Mouse (Mus musculus): ENCODE measurements around the gene Cfap69. TPM values are rescaled to one million over a fixed set of nuclear protein-coding genes. Genes with fewer than 3 reads are reported as not detected.
A peak's percentile ranks its signal among the peaks of the same experiment; 100 is the strongest.

The Cfap69 gene
- 8.3 and 10.8 TPM in 2 replicates for polyA plus RNA-seq (2015; fragmentation: Nextera tagmentation; extraction: Ambion mirVana)

GRCm38 (mm10) chr5:5663655-5664370, at the start of gene Cfap69:
Cfap69 (minus strand) TSS chr5:5664239.
- Histone ChIP-seq H3K9me3 (ENCODE audit: control insufficient read depth, low read length) (no peaks in the 10 kb centered on the region), H3K4me1 (ENCODE audit: control insufficient read depth, insufficient read depth, low read depth, low read length) (peaks cover 8% of the 10 kb centered on the region), H3K4me2 (ENCODE audit: low read length) (peak within 1 kb of the TSS; percentile 80), H3K36me3 (ENCODE audit: control insufficient read depth, insufficient read depth, low read length) (no peaks in the 10 kb centered on the region), H3K4me3 (ENCODE audit: low read length) (peak within 1 kb of the TSS; percentile 84), H3K27me3 (replicated peaks; ENCODE audit: control insufficient read depth, insufficient read depth, low read length) (no peaks in the 10 kb centered on the region), H3K27ac (ENCODE audit: low read depth, low read length) (peak within 1 kb of the TSS; percentile 73), H3K9ac (ENCODE audit: low read depth, low read length) (peak within 1 kb of the TSS; percentile 80)
- peak; percentile 99 for ATAC-seq
- 0% methylated on average over 46 of the region's 48 CpGs for WGBS

DNA sequence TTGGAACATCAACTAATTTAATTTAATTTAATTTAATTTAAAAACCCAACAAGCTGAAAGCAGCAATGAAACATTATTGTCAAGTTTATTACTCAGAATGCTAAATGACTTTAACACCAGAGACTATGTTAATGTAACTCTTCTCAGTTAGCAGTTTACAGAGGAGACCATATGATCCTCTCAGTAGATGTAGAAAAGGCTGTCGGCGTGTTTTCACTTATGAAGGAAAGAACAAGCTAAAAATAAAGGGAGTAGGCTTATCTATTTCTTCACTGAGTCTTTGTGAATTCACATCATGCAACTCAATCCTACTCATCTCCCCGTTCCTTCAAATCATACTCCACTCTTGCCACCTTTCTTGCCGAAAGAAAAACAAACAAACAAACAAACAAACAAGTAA, 47.0 kb upstream of the Cfap69 start:
- H3K27me3 ChIP-seq (replicated peaks; ENCODE audit: control insufficient read depth, insufficient read depth, low read length) = no peaks in the 10 kb centered on the region
- H3K4me2 ChIP-seq (ENCODE audit: low read length) = no peak overlapping the region
- no peak overlapping the region for H3K9ac ChIP-seq (ENCODE audit: low read depth, low read length)
- H3K4me1 ChIP-seq (ENCODE audit: control insufficient read depth, insufficient read depth, low read depth, low read length) = no peaks in the 10 kb centered on the region
- H3K9me3 ChIP-seq (ENCODE audit: control insufficient read depth, low read length) = no peaks in the 10 kb centered on the region
- no peak overlapping the region for H3K27ac ChIP-seq (ENCODE audit: low read depth, low read length)
- H3K4me3 ChIP-seq (ENCODE audit: low read length) = no peak overlapping the region
- no peak for ATAC-seq
- no peaks in the 10 kb centered on the region for H3K36me3 ChIP-seq (ENCODE audit: control insufficient read depth, insufficient read depth, low read length)
- 91% methylated on average over 4 of the region's 4 CpGs for WGBS

GRCm38 (mm10) chr5:5707341-5708278, 43.6 kb upstream of the Cfap69 start:
- Histone ChIP-seq H3K27ac (ENCODE audit: low read depth, low read length) (no peak overlapping the region), H3K4me3 (ENCODE audit: low read length) (no peak overlapping the region), H3K4me1 (ENCODE audit: control insufficient read depth, insufficient read depth, low read depth, low read length) (no peaks in the 10 kb centered on the region), H3K36me3 (ENCODE audit: control insufficient read depth, insufficient read depth, low read length) (no peaks in the 10 kb centered on the region), H3K4me2 (ENCODE audit: low read length) (no peak overlapping the region), H3K27me3 (replicated peaks; ENCODE audit: control insufficient read depth, insufficient read depth, low read length) (no peaks in the 10 kb centered on the region), H3K9ac (ENCODE audit: low read depth, low read length) (no peak overlapping the region), H3K9me3 (ENCODE audit: control insufficient read depth, low read length) (no peaks in the 10 kb centered on the region)
- ATAC-seq = no peak
- WGBS = 66% methylated on average over 13 of the region's 13 CpGs

DNA sequence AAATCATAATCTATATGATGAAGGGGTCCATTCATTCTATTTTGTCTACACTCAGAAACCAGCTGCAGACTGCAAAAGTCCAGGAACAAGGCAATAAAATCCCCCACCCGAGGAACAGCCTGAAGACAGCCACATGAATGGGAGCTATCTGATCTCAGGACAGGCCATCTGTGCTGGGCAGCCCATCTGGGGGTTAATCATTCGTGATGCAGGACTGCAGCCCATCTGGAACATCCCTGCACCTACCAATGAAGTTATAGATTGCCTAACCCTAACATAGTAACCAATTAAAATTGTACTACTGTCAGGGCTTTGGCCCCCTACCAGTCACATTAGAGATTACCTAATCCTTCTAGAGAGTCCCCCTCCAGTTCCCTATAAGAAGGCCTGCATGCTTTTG, 41.0 kb upstream of the Cfap69 start:
- H3K4me3 ChIP-seq (ENCODE audit: low read length) = no peak overlapping the region
- H3K27ac ChIP-seq (ENCODE audit: low read depth, low read length) = no peak overlapping the region
- no peaks in the 10 kb centered on the region for H3K36me3 ChIP-seq (ENCODE audit: control insufficient read depth, insufficient read depth, low read length)
- H3K4me2 ChIP-seq (ENCODE audit: low read length) = no peak overlapping the region
- no peaks in the 10 kb centered on the region for H3K27me3 ChIP-seq (replicated peaks; ENCODE audit: control insufficient read depth, insufficient read depth, low read length)
- WGBS = 45% methylated on average over 2 of the region's 2 CpGs
- H3K9ac ChIP-seq (ENCODE audit: low read depth, low read length) = no peak overlapping the region
- H3K4me1 ChIP-seq (ENCODE audit: control insufficient read depth, insufficient read depth, low read depth, low read length) = no peaks in the 10 kb centered on the region
- no peaks in the 10 kb centered on the region for H3K9me3 ChIP-seq (ENCODE audit: control insufficient read depth, low read length)
- ATAC-seq = no peak

- no peaks in the 10 kb centered on the region for H3K36me3 ChIP-seq (ENCODE audit: control insufficient read depth, insufficient read depth, low read length)
- no peak for ATAC-seq
- 88% methylated on average over 2 of the region's 2 CpGs for WGBS
- H3K4me2 ChIP-seq (ENCODE audit: low read length) = no peak overlapping the region
- no peaks in the 10 kb centered on the region for H3K9me3 ChIP-seq (ENCODE audit: control insufficient read depth, low read length)
- H3K27me3 ChIP-seq (replicated peaks; ENCODE audit: control insufficient read depth, insufficient read depth, low read length) = no peaks in the 10 kb centered on the region
- H3K4me1 ChIP-seq (ENCODE audit: control insufficient read depth, insufficient read depth, low read depth, low read length) = no peaks in the 10 kb centered on the region
- H3K27ac ChIP-seq (ENCODE audit: low read depth, low read length) = no peak overlapping the region
- H3K4me3 ChIP-seq (ENCODE audit: low read length) = no peak overlapping the region
- H3K9ac ChIP-seq (ENCODE audit: low read depth, low read length) = no peak overlapping the region
Measured at GRCm38 (mm10) chr5:5700386-5700785, 36.3 kb upstream of the Cfap69 start.

DNA sequence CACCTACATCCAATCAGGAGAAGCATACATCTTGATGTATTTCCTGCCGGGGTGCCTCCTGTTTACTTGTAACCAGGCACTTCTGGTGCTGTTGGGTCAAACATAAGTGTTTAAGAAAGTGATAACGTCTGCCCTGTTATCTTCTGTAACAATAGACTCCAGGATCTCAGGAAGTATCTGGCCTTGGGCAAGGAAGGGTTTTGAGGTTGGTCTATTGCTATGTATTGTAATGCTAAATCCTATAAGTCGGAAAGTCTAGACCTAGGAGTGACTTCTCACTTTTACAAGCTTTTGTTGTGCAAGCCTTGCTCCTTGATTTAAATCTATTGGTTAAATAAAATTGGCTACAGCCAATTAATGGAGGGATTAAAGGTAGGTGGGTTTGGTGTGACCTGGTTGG, 34.8 kb upstream of the Cfap69 start:
- WGBS = 80% methylated on average over 3 of the region's 3 CpGs

DNA sequence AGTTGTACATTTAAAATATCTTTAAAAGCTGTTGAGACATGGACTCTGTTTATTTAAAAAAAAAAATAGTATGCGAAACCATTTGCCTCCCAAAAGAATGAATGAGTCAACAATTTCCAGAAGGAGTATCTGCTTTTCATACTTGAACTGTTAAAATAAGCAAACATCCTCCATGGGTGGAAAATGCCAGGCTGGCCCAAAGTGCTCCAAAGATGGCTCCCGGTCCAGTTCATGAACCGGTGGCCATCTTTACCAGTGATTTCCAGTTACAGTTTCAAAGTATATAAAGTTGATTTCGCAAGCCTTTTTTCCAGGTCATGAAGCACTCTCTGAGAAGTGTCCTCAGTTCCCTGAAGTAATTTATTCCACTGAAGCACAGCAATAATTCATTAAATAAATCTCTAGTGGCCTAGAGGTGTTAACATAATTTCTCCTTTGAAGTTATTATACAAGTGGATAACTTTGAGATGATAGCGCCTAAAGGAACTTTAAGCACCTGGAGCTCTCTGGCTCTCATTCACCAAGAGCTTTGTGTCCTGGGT, 31.4 kb upstream of the Cfap69 start:
- 87% methylated on average over 5 of the region's 5 CpGs for WGBS
- Histone ChIP-seq H3K9me3 (ENCODE audit: control insufficient read depth, low read length) (no peaks in the 10 kb centered on the region), H3K4me2 (ENCODE audit: low read length) (no peak overlapping the region), H3K27ac (ENCODE audit: low read depth, low read length) (no peak overlapping the region), H3K4me1 (ENCODE audit: control insufficient read depth, insufficient read depth, low read depth, low read length) (0 out of 2 replicates have a peak, but pooled peaks cover 4% of the 10 kb centered on the region), H3K9ac (ENCODE audit: low read depth, low read length) (no peak overlapping the region), H3K4me3 (ENCODE audit: low read length) (no peak overlapping the region), H3K27me3 (replicated peaks; ENCODE audit: control insufficient read depth, insufficient read depth, low read length) (no peaks in the 10 kb centered on the region), H3K36me3 (ENCODE audit: control insufficient read depth, insufficient read depth, low read length) (no peaks in the 10 kb centered on the region)
- no peak for ATAC-seq

More for the DNA sequence above, 34.8 kb upstream of the Cfap69 start:
- Histone ChIP-seq H3K4me3 (ENCODE audit: low read length) (no peak overlapping the region), H3K9ac (ENCODE audit: low read depth, low read length) (no peak overlapping the region), H3K27ac (ENCODE audit: low read depth, low read length) (no peak overlapping the region), H3K27me3 (replicated peaks; ENCODE audit: control insufficient read depth, insufficient read depth, low read length) (no peaks in the 10 kb centered on the region), H3K9me3 (ENCODE audit: control insufficient read depth, low read length) (no peaks in the 10 kb centered on the region), H3K4me2 (ENCODE audit: low read length) (no peak overlapping the region), H3K36me3 (ENCODE audit: control insufficient read depth, insufficient read depth, low read length) (no peaks in the 10 kb centered on the region), H3K4me1 (ENCODE audit: control insufficient read depth, insufficient read depth, low read depth, low read length) (no peaks in the 10 kb centered on the region)
- no peak for ATAC-seq

DNA sequence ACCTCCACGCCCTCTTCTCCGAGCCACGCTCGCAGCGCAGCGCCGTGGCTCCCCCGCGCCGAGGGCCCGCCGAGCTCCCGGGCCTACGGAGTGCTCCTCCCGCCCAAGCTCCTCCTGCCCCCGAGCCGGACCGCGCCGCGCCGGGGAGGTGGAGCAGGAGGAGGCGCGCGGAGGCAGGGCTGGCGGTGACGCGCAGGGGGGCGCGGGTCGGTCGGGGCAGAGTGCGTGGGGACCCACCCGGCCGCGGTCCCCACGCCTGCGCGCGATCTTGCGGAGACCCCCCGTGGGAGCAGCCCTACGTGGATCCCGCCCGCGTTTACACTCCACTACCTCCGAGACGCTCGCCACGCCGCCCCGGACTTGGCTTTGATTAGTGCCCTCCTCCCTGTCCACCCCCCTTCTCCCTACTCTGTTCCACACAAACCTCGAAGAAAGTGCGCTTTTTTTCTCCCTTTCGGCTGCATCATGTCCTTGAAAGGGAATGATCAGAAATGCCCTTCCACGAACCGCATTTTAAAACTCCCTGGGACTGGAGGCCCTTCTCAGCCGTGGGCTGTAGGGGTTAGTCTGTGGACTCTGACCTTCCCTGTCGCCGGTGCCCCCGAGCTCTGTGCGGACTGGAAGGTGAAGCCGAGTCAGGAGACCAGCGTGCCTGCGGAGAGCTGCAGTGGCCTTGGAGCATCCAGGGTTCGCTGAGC, 30.1 kb upstream of the Cfap69 start, which contains the start of gene Steap2:
Steap2 (minus strand) TSS at position 623 of the 698 bp plus-strand sequence.
- under 1% methylated on average over 38 of the region's 66 CpGs for WGBS
- Histone ChIP-seq H3K27me3 (replicated peaks; ENCODE audit: control insufficient read depth, insufficient read depth, low read length) (no peaks in the 10 kb centered on the region), H3K27ac (ENCODE audit: low read depth, low read length) (peak within 1 kb of the TSS; percentile 39), H3K4me2 (ENCODE audit: low read length) (peak within 1 kb of the TSS; percentile 63), H3K4me3 (ENCODE audit: low read length) (peak within 1 kb of the TSS; percentile 88), H3K36me3 (ENCODE audit: control insufficient read depth, insufficient read depth, low read length) (no peaks in the 10 kb centered on the region), H3K9me3 (ENCODE audit: control insufficient read depth, low read length) (no peaks in the 10 kb centered on the region), H3K9ac (ENCODE audit: low read depth, low read length) (peak within 1 kb of the TSS; percentile 93), H3K4me1 (ENCODE audit: control insufficient read depth, insufficient read depth, low read depth, low read length) (0 out of 2 replicates have a peak, but pooled peaks cover 4% of the 10 kb centered on the region)
- peak; percentile 92 for ATAC-seq
